Mouse (Mus musculus): ENCODE data around the gene Asic3.

Gene Asic3

DNA sequence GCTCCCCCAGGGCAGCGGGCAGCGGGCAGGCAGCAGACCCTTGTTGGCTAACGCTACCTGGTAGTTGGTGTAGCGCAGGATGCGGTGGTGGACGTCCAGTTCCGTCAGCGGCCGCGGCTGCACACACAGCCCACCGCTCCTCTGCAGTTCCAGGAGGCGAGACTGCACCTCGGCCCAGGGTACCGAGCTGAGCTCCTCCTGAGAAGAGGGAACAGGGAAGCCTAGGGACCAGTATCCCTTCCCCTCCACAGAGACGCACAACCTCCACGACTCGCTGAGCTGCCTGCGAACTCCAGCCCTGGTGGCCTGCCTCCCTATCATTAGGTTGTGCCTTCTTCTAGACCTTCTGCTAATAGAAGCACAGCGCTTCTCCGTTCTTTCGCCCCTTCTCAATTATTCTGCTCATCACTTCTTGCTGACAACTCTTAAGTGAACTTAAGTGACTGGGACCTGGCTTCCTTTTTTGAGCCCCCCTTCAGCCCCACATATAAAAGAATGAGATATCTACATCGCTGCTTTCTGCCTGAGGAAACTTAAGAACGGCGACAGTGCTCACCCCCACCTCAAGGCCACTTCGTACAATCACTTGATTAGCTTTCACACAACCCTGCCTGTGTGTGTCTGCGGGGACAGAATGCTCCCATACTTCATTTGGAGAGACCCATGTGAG, 24.8 kb upstream of the Asic3 start:
- DNase-seq = peak; percentile 25

DNA sequence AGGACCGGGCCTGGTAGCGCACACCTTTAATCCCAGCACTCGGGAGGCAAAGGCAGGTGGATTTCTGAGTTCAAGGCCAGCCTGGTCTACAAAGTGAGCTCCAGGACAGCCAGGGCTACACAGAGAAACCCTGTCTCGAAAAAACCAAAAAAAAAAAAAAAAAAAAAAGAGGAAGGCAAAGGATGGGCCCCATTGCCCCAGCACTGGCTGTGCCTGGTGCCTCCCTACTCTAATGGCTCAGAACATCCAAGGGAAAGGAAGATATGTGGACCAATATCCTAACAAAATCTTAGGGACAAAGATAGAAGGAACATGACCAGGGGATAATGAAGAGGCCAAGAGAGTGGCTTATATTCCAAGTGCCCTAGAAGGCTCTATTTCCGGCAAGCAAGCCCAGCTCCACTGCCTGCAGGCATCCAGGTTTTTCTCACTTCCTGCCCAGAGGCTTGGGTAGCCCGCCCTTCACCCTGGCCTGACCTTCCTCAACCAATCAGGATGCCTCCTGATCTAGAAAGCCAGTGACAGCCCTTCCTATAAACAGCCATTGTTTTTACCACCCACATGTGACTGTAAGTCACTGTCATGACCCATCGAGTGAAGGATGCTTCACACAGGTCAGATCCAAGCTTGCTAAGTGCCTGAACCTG, 24.1 kb upstream of the Asic3 start:
- peak; percentile 29 for DNase-seq

DNA sequence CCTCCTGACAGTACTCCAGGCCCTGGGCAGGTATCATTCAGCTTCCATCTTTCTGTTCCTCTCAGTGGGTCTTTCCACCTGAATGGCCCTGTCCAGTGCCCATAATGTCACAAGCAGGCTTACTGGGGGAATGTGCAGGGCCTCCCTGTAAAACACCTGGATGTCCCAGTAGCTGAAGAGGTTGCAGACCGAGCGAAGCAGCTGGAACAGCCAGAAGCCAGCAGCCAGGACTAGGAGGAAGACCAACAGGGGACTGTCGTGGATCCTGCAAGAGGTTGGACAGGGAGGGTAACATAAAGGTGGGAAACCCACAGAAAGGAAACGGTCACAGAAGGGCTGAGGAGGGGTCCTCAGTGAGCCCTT, 23.6 kb upstream of the Asic3 start:
- no peak for DNase-seq

DNA sequence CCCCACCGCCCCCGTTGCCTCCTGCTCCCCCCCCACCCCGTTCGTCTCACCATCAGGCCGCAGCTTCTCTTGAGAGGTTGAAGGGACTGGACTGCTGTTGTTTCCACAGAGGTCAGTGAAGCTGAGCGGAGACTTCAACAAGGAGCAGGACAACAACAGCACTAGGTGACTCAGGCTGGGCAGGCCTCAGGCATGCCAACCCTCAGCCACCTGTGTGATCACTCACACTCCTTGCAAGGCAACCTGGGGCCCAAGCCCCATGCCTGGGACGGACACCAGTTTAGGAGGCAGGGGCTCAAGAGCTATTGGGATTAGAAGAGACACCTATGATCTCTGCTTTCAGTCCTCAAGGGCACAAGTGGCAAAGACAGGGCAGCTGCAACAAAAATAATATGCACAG, 21.3 kb upstream of the Asic3 start, which contains the start of gene Atg9b:
TSS of gene Atg9b (minus strand) at position 280 of the 400 bp plus-strand sequence.
- peak; percentile 43 for DNase-seq

DNA sequence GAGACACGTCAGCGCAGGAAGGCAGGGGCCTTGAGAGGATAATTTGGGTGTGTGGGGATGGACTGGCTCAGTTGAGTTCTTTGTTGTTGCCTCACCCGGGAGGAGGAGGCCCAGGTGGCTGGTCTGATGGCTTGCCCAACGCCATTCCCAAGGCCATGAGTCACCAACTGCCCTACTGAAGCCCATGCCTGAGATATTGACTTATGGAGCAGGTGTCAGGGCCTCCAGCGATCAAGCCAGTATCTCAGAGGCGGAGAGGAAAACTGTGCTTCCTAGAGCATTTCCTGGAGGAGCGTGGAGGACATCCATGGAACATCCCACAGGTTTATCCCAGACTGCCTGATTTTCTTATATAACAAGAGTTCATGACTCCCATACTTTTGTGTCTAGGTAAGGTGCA, 20.5 kb upstream of the Asic3 start:
- DNase-seq = no peak

DNA sequence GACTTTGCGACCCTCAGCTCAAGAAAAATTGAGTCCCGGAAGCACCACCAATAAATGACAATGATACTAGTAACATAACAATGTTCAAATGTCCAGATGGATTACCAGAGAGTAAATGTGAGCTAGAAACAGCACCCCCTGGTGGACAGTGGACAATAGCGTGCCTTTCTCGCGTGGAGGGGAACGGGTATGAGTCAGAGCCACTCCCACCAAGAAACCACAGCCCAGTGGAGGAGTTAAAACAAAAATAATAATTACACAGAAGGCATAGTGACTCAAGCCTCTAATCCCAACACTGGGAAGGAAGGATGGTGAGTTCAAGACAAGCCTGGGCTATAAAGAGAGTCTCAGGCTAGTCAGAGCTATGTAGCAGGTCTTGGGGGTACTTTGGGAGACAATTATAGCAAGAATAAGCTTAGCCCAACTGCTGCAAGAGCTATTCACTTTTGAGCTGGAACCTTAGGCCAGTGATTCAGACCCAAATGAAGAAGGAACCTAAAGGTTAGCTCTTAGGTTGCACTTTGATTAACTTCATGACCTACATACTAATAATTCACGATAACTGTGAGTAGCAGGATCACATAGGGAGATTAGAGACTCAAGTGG, 19.7 kb upstream of the Asic3 start, which contains the start of gene Abcb8:
TSS of gene Abcb8 (plus strand) at position 272 of the 606 bp plus-strand sequence.
- DNase-seq = peak; percentile 88

DNA sequence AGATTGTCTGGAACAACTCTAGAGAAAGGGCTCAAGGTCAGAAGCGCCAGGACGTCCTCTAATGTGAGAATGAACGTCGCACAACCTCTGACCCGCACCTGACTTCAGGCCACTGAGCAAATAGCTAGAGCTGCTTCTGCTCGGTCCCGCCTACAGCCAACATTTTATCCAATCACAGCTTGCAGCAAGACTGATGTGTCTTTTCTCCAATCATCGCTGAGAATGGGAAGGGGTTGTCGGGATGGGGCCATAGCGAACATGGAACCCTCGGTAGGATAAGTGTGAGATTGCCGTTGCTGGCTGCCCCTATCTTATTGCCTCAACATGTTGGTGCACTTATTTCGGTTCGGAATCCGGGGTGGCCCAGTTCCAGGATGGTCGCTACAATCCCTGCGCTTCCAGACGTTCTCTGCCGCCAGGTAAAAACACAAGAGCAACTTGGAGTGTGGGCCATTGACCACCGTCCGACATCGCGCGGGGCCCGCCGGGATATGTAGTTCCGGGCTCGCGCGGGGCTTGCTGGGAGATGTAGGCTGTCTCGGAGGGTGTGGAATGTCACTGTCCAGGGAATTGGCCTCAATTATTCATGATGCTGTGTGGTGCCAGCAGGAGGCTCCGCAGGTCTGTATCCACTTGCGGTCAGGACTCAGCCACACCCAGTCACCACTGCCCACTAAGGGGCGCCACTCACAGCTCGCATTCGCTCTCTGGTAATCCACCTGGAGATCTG, 18.9 kb upstream of the Asic3 start:
- peak; percentile 98 for DNase-seq

DNA sequence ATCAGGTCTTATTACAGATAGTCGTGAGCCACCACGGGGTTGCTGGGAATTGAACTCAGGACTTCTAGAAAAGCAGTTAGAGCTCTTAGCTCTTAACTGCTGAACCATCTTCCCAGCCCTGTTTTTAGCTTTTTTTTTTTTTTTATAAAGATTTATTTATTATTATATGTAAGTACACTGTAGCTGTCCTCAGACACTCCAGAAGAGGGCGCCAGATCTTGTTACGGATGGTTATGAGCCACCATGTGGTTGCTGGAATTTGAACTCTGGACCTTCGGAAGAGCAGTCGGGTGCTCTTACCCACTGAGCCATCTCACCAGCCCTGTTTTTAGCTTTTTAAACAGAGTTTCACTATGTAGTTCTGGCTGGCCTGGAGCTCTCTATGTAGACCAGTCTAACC, 16.9 kb upstream of the Asic3 start:
- DNase-seq = peak; percentile 46

DNA sequence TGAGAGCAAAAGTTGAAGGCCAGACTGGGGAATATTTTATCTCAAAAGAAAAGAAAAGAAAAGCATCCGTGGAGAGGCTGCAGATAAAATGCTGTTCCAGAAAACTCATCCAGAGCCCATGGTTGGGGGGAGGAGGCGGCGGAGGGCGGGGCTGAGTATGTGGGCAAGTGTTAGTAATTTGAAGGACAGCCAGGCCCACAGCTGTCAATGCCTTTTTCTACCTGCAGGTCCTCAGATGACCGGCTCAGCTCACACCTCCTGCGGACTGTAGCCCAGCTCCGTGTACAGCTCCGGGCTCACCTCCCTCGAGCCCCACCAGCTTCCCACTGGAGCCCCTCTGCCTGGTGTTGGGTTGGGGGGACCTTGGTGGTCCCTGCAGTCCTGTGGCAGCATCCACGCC, 13.5 kb upstream of the Asic3 start:
- peak; percentile 37 for DNase-seq

DNA sequence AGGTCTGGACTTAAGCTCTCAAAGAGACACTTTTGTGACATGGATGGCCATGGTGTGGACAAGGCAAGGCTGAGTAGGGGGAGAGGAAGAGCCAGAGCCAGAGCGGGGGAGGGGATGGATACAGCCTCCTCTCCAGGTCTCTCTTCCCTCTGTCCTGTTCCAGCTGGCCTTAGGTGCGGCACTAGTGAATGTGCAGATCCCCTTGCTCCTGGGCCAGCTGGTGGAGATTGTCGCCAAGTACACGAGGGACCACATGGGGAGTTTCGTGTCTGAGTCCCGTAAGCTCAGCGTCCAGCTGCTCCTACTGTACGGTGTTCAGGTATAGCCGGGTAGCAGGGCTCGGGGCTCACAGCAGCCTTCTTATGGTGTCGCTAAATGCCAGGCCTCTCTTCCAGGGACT, 12.8 kb upstream of the Asic3 start:
- DNase-seq = peak; percentile 35

DNA sequence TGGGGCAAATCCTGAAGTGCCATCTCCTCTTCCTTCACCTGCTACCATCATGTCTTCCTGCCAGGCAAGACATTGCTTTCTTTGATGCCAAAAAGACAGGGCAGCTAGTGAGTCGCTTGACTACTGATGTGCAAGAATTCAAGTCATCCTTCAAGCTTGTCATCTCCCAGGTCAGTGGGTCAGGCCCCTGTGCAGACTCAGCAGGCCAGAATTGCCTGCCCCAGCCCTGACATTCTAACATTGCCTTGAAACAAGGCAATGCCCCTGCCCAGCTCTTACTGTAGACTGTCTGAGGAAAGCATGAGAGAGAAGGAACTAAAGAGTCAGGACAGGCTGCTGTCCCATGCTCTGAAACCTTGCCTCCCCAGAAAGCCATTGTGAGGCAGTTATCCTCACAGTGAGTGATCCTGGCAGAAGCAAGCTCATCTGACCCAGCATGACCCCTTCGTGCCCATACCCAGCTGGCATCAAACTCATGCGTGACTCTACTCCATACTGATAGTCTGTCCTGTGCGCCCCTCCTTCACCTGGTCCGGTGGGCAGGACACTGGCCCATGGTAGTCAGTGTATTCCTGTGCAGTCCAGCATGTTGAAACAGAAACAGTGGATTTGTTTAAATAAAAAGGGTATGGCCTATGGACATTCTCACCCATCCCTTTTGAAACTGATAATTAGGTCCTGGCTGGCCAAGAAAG, 12.1 kb upstream of the Asic3 start:
- no peak for DNase-seq

DNA sequence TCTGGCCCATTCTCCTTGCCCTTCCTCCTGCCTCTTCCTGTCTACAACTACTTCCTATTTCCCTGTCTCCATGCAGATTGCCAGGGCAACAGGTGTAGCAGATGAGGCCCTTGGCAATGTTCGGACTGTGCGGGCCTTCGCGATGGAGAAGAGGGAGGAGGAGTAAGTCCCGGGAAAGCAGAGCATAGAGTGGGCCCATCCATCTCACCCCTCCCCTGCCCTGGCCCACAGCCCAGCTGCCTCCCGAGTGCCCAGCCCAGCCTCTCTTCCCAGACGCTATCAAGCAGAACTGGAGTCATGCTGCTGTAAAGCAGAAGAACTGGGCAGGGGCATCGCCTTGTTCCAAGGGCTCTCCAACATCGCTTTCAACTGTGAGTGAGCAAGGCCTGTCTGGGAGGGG, 11.2 kb upstream of the Asic3 start:
- peak; percentile 16 for DNase-seq

DNA sequence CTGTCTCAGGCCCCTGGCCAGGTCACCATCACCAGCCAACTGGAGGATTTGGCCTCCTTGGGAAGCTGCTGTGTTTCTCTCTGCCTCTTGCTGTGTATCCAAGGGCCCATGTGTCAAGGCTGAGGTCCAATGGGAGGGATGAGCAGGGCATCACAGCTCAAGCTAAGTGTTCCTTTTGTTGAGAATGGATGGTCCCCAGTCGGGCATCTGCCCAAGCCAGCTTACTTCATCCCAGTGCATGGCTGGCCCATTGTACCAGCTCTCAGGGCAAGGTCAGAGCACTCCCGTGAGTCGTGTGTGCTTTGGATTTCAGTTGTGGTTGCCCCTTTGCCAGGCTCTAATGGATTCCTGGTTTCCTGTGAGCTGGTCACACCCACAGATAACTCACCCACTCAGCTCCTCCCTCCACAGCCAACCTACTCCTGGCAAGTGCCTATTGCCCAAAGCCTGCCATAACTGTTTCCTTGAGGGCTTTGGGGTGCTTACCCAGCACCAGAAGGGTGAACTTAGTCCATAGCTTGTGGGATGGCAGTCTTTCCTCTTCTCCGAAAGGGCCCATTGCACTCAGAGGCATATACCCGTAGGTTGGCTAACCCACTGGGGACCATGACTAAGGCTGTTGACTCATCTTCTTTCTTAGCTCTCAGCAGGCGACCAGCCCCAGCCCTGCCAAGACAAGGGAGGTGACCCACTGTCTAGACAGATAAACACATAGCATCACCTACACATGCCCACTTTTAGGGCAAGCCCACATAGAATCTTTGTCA, 8.4 kb upstream of the Asic3 start:
- peak; percentile 26 for DNase-seq

DNA sequence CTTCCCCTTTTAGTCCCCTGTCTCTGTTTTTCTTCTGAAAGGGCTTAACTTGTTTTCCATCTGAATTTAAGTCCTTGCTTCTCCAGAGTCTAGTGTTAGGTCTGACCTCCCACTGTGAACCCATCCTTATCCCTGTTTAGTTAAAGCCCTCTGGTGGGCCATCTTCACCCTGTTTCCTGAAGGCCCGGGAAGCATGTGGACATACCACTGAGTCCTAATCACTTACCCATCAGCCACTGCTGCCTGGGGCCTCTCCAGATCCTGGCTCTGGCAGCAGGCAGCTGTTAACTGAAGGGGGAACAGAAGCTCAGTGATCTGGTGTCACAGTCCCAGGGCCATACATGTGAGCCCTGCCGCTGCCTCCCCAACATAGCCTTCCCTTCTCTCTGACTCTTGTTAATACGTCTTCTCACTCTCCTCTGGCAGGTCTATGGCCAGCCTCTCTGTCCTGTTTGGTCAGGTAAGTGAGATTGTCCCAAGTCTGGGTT, 7.8 kb upstream of the Asic3 start:
- DNase-seq = no peak

DNA sequence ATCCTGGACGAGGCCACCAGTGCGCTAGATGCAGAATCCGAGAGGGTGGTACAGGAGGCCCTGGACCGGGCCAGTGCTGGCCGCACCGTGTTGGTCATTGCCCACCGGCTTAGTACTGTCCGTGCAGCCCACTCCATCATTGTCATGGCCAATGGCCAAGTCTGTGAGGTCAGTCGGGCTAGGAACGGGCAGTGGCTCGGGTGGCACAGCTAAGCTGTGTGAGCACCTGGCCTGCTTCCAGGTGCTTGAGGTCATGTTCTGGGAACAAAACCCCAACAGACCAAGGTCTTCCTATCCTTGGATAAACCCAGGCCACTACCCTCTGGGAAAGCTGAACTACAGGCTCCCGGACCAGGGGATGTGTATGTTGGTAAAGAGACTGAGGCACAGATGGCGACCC, 4.5 kb upstream of the Asic3 start:
- DNase-seq = no peak

DNA sequence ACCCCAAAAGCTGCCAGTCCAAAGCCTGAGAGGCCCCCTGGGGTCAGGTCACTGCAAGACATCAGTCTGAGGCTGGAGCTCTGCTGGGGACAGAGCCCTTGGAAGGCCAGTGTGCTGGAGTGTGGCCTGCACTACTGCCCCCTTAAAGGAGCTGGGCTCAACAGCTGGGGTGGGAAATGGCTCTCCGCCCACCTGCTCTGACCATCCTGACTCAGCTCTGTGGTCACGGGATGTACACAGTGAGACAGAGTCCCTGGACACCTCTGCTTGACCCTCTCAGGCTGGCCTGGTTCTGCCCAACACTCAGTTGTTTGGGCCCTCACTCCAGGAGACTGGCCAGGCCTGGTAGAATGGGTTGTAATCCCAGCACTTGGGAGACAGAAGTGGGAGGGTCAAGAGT, 3.7 kb upstream of the Asic3 start:
- DNase-seq = no peak

DNA sequence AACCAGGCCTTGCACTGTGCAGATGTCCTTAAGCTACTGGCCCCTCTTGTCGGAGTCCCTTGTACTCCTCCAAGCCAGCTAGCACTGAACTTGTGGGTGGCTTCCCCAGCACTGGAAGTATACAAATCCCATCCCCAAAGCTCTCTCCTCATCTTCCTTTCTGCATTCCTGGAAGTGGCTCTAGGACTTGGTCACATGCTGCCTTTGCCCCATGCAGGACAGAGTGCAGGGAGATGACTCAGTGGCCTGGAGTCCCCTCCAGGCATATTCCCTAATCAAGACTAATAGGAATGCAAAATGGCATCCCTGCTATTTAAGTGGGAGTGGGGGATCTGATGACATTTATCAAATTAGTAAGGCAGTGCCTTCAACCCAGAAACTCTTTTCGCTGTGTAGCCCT, 1.1 kb upstream of the Asic3 start:
- DNase-seq = no peak

DNA sequence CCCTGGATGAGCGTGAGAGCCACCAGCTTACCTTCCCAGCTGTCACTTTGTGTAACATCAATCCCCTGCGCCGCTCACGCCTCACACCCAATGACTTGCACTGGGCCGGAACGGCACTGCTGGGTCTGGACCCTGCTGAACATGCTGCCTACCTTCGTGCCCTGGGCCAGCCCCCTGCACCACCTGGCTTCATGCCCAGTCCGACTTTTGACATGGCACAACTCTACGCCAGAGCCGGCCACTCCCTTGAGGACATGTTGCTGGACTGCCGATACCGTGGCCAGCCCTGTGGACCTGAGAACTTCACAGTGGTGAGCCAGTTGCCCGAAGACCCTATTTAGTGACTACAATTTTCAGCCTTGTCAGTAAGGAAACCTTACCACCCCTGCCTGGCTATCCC, 746 bp downstream of the Asic3 start:
- DNase-seq = no peak

DNA sequence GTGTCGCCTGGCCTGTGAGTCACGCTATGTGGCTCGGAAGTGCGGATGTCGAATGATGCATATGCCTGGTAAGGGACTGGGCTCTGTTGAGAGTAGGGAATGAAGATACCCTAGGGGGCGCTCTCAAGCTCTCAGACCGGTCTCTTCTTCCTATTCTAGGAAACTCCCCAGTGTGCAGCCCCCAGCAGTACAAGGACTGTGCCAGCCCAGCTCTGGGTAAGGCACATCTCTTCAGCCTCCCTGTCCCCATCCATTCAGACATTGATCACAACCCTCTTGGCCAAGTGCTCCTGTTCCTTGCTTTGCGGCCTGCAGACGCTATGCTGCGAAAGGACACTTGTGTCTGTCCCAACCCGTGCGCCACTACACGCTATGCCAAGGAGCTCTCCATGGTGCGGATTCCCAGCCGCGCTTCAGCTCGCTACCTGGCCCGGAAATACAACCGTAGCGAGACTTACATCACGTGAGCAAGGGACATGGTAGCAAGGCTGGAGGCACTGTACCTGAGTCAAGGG, 3.1 kb downstream of the Asic3 start:
- peak; percentile 87 for DNase-seq

DNA sequence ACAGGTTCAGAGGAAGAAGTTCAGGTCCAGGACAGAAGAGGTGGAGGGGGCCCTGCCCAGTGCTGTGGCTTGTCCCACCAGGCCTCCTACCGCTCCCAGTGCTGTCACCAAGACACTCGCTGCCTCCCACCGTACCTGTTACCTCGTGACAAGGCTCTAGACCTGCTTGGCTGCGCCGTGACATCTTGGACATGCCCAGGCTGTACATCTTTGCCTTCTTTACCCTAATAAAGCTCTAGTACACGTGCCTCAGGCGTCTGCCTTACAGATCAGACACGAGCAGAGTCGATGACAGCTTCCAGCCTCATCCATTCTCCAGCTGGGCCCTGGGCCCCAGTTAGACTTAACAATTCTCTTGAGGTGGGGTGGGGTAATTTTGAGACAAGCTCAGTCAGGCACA, 4.4 kb downstream of the Asic3 start:
- DNase-seq = no peak

DNA sequence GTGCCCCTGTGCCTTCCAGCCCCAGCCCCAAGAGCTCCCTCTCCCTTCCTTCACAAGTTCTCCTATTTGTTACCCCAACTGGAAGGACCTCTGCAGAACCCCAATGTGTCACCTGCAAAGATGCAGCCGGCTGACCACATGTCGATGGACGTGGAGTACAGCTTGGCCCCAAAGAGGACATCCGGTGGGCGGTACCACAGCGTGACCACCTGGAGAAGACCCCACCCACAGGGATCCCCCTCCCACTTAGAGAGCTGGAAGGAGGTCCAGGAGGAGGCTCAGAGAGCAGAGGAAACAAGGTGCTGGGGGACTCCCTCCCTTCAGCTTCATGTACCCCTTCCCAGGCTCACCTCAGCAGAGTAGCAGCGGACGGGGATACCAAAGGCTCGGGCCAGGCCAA, 7.2 kb downstream of the Asic3 start:
- no peak for DNase-seq

Data from cerebellum, adult 9-10 months (tissue).